Mouse (Mus musculus): ENCODE results near the gene Fndc8. TPM values are rescaled to one million over a fixed set of nuclear protein-coding genes. Genes with fewer than 3 reads are reported as not detected.

The Fndc8 gene
- 0.82 and 1.1 TPM in 2 replicates for polyA plus RNA-seq (2014; fragmentation: Nextera tagmentation; extraction: Ambion mirVana)

DNA sequence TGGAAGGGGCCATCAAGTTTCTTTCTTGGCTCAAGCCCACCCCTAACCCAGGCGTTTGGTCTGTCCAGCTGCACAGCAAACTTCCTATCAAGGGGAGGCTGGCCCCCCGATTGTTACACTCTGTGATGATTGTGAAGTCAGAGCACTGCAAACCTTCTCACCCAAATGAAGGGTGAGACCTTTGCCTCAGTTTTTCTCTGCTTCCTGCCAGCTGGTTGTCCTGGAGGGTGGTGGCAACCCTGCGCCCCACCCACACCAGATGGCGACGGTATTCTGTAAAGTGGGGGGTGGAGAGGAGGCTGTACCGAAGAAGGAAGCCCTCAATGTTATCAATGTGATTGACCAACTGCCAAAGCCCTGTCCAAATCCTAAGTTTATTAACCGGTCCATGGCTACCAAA is at the start of gene Fndc8:
Gene Fndc8, plus strand, starts transcription at position 189 of the 400 bp plus-strand sequence.
- H3K4me3 ChIP-seq (ENCODE audit: low read depth, low read length): no peak within 1 kb of the TSS
- no peak within 1 kb of the TSS for H3K9ac ChIP-seq (replicated peaks; ENCODE audit: low read depth, low read length)
- peaks cover 10% of the 10 kb centered on the region; the same call in 1 of the 2 replicates for H3K4me1 ChIP-seq (ENCODE audit: control insufficient read depth, insufficient read depth, low read length)
- H3K9me3 ChIP-seq (ENCODE audit: control insufficient read depth, low read length): no peaks in the 10 kb centered on the region
- H3K27ac ChIP-seq (ENCODE audit: low read depth, low read length): no peak within 1 kb of the TSS
- no peak for ATAC-seq (ENCODE audit: low read depth)
- no peaks in the 10 kb centered on the region for H3K27me3 ChIP-seq (ENCODE audit: control insufficient read depth, insufficient read depth, low read length)
- WGBS: 55% methylated on average over 7 of the region's 7 CpGs
- H3K4me2 ChIP-seq (ENCODE audit: low read depth, low read length): no peak within 1 kb of the TSS
- no peaks in the 10 kb centered on the region for H3K36me3 ChIP-seq (ENCODE audit: control insufficient read depth, insufficient read depth, low read length)

DNA sequence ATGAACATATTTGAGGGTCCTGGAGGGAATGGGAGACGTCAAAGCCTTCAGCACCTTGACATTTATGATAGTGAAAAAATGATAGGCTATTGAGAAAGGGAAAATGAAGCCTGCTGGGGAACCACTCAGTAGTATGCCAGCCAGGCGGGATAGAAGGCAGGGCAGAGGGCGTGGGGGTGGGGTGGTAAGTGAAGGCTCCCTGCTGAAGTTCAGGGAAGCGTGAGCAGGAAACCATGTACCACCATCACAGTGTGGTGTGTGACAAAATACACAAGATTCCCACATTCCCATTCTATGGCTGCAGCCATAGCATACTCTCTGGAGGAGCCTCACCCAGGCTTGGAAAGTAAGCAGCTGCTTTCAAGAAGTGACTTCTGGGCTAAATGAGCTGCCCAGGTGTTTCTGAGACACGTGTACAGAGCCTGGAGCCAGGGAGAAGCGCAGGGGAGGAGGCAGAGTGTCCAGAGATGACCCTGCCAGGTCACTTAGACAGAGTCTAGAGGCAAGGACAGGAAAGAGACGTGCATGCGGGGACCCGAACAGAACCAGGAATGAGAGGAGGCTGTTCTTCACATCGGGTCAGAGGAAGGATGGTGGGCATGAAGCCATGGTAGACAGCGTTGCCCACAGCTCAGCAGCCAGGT is 47.0 kb upstream of the Fndc8 start:
- H3K36me3 ChIP-seq (ENCODE audit: control insufficient read depth, insufficient read depth, low read length): no peaks in the 10 kb centered on the region
- no peaks in the 10 kb centered on the region for H3K27me3 ChIP-seq (ENCODE audit: control insufficient read depth, insufficient read depth, low read length)
- H3K9me3 ChIP-seq (ENCODE audit: control insufficient read depth, low read length): no peaks in the 10 kb centered on the region
- H3K4me2 ChIP-seq (ENCODE audit: low read depth, low read length): no peak overlapping the region
- peaks cover 12% of the 10 kb centered on the region; the same call in 1 of the 2 replicates for H3K4me1 ChIP-seq (ENCODE audit: control insufficient read depth, insufficient read depth, low read length)
- 66% methylated on average over 11 of the region's 11 CpGs for WGBS
- ATAC-seq (ENCODE audit: low read depth): no peak
- no peak overlapping the region for H3K27ac ChIP-seq (ENCODE audit: low read depth, low read length)
- no peak overlapping the region for H3K4me3 ChIP-seq (ENCODE audit: low read depth, low read length)
- no peak overlapping the region for H3K9ac ChIP-seq (replicated peaks; ENCODE audit: low read depth, low read length)

DNA sequence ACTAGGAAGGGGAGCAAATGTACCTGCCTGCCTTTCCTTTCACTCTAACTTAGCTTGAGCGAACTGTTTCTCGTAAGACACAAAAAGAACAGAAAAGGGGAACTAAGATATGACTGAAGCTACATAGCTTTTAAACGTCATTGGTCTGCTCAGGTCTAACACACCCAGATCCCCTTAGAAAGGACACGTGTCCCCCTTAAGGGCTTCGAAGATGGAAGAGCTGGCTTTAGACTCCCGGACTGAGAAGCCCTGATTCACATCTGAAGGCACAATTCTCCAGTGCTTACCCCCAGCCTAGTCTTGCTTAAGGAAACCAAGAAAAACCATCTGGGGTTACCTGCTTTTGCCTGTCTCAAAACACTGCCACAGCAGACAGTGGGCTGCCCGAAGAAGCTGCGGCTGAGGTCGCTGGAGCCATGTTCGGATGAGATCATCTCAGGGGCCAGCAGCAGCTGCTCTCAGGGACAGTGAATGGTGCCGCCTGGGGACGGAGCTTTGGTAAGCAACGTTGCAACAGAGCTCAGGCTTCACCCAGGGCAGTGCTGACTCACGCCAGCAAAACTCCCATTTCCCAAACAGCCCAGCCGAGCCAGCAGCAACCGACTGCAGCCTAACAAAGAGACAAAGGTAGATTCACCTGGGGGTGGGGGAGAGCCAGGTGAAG is 46.4 kb upstream of the Fndc8 start:
- no peak for ATAC-seq (ENCODE audit: low read depth)
- no peak overlapping the region for H3K9ac ChIP-seq (replicated peaks; ENCODE audit: low read depth, low read length)
- no peaks in the 10 kb centered on the region for H3K9me3 ChIP-seq (ENCODE audit: control insufficient read depth, low read length)
- no peak overlapping the region for H3K4me3 ChIP-seq (ENCODE audit: low read depth, low read length)
- peaks cover 18% of the 10 kb centered on the region; the same call in 1 of the 2 replicates for H3K4me1 ChIP-seq (ENCODE audit: control insufficient read depth, insufficient read depth, low read length)
- WGBS: 28% methylated on average over 16 of the region's 16 CpGs
- H3K27me3 ChIP-seq (ENCODE audit: control insufficient read depth, insufficient read depth, low read length): no peaks in the 10 kb centered on the region
- H3K4me2 ChIP-seq (ENCODE audit: low read depth, low read length): peak overlapping the region; percentile 29; the same call in 1 of the 2 replicates
- H3K27ac ChIP-seq (ENCODE audit: low read depth, low read length): no peak overlapping the region
- no peaks in the 10 kb centered on the region for H3K36me3 ChIP-seq (ENCODE audit: control insufficient read depth, insufficient read depth, low read length)

DNA sequence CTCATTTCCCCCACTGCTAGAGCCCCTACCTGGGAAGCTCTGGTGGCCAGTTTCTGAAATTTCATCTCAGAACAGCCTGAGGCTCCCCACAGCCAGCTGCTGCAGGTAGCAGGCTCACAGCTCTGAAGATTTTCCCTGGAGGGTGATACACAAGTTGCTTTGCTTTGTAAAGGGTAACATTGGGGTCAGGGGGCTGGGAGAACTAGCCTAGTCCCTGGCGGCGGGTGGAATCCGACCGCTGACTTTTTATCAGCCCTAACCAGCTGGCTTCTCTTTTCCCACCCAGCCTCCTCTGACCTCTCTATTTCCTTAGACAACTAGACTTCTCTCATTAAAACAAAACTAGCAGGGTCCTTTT is 45.9 kb upstream of the Fndc8 start:
- H3K4me1 ChIP-seq (ENCODE audit: control insufficient read depth, insufficient read depth, low read length): peaks cover 18% of the 10 kb centered on the region; the same call in 1 of the 2 replicates
- H3K27me3 ChIP-seq (ENCODE audit: control insufficient read depth, insufficient read depth, low read length): no peaks in the 10 kb centered on the region
- H3K27ac ChIP-seq (ENCODE audit: low read depth, low read length): no peak overlapping the region
- H3K9me3 ChIP-seq (ENCODE audit: control insufficient read depth, low read length): no peaks in the 10 kb centered on the region
- no peak overlapping the region for H3K9ac ChIP-seq (replicated peaks; ENCODE audit: low read depth, low read length)
- H3K4me3 ChIP-seq (ENCODE audit: low read depth, low read length): no peak overlapping the region
- 11% methylated on average over 4 of the region's 4 CpGs for WGBS
- H3K4me2 ChIP-seq (ENCODE audit: low read depth, low read length): peak overlapping the region; percentile 29; the same call in 1 of the 2 replicates
- no peak for ATAC-seq (ENCODE audit: low read depth)
- H3K36me3 ChIP-seq (ENCODE audit: control insufficient read depth, insufficient read depth, low read length): no peaks in the 10 kb centered on the region

DNA sequence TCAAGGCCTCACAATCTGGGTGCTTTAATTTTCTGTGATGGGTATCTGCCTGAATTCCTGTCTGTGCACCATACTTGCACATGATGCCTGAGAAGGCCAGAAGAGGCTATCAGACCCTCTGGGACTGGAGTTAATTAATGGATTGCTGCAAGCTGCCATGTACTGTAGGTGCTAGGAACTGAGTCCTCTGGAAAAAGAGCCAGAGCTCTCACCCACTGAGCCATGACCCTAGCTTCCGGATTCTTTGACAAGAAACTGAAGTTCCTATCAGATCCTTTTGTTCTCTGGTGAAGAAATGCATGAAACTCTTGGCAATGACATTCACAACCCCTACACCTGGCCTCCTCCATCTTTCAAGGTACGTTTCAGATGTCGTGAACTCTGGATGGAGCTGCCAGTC is 45.0 kb upstream of the Fndc8 start:
- no peaks in the 10 kb centered on the region for H3K9me3 ChIP-seq (ENCODE audit: control insufficient read depth, low read length)
- WGBS: 80% methylated on average over 3 of the region's 3 CpGs
- H3K9ac ChIP-seq (replicated peaks; ENCODE audit: low read depth, low read length): no peak overlapping the region
- no peak for ATAC-seq (ENCODE audit: low read depth)
- peaks cover 18% of the 10 kb centered on the region; the same call in 1 of the 2 replicates for H3K4me1 ChIP-seq (ENCODE audit: control insufficient read depth, insufficient read depth, low read length)
- no peak overlapping the region for H3K27ac ChIP-seq (ENCODE audit: low read depth, low read length)
- no peaks in the 10 kb centered on the region for H3K27me3 ChIP-seq (ENCODE audit: control insufficient read depth, insufficient read depth, low read length)
- H3K4me3 ChIP-seq (ENCODE audit: low read depth, low read length): no peak overlapping the region
- no peaks in the 10 kb centered on the region for H3K36me3 ChIP-seq (ENCODE audit: control insufficient read depth, insufficient read depth, low read length)
- H3K4me2 ChIP-seq (ENCODE audit: low read depth, low read length): no peak overlapping the region

DNA sequence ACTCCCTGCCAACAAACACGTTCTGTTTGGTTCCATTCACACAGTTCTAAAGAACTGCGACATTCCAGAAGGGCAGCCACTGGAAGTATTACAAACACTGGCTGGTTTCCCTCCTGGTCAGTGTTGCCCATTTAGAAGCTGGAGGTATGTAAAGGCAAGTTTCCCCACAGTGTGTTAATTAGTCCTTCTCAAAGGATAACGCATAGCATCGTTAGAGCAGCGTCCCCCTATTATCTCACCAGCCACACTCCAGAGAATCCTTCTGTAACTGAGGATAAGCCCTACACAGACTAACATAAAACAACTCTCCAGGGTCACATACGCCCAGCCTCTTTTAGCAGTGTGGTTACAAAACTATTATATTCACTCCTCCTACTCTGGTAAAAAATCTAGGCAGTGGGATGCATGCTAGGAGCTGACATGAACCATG is 44.3 kb upstream of the Fndc8 start:
- Histone ChIP-seq H3K4me1 (ENCODE audit: control insufficient read depth, insufficient read depth, low read length) (peaks cover 18% of the 10 kb centered on the region; the same call in 1 of the 2 replicates), H3K27me3 (ENCODE audit: control insufficient read depth, insufficient read depth, low read length) (no peaks in the 10 kb centered on the region)
- 30% methylated on average over 6 of the region's 6 CpGs for WGBS

DNA sequence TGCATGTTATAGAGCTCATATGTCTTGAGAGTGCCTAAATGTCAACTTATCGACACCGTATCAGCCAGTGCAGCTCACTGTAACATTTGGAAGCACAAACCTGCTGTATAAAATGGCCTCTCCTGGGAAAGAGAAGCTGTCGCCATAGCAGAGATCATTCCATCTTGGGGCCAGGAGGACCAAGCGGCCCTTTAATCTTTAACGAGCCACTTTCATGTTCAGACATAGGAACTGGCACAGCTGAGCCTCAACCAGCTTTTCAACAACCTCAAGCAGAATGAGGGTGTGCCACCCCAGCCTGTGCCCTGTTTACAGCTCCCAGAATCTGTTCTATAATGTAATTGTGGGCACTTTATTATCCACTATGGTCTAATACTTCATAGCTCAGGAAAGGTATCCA is 41.7 kb upstream of the Fndc8 start:
- Histone ChIP-seq H3K27me3 (ENCODE audit: control insufficient read depth, insufficient read depth, low read length) (no peaks in the 10 kb centered on the region), H3K4me3 (ENCODE audit: low read depth, low read length) (no peak overlapping the region), H3K27ac (ENCODE audit: low read depth, low read length) (no peak overlapping the region; the same call in 1 of the 2 replicates), H3K9ac (replicated peaks; ENCODE audit: low read depth, low read length) (no peak overlapping the region), H3K4me2 (ENCODE audit: low read depth, low read length) (no peak overlapping the region), H3K9me3 (ENCODE audit: control insufficient read depth, low read length) (no peaks in the 10 kb centered on the region), H3K4me1 (ENCODE audit: control insufficient read depth, insufficient read depth, low read length) (peaks cover 16% of the 10 kb centered on the region; the same call in 1 of the 2 replicates), H3K36me3 (ENCODE audit: control insufficient read depth, insufficient read depth, low read length) (no peaks in the 10 kb centered on the region)
- ATAC-seq (ENCODE audit: low read depth): no peak
- WGBS: 35% methylated on average over 5 of the region's 5 CpGs

More for the DNA sequence above, 44.3 kb upstream of the Fndc8 start:
- H3K27ac ChIP-seq (ENCODE audit: low read depth, low read length): no peak overlapping the region
- no peak overlapping the region for H3K9ac ChIP-seq (replicated peaks; ENCODE audit: low read depth, low read length)
- no peaks in the 10 kb centered on the region for H3K36me3 ChIP-seq (ENCODE audit: control insufficient read depth, insufficient read depth, low read length)
- H3K4me2 ChIP-seq (ENCODE audit: low read depth, low read length): no peak overlapping the region
- no peak overlapping the region for H3K4me3 ChIP-seq (ENCODE audit: low read depth, low read length)
- no peak for ATAC-seq (ENCODE audit: low read depth)
- H3K9me3 ChIP-seq (ENCODE audit: control insufficient read depth, low read length): no peaks in the 10 kb centered on the region

DNA sequence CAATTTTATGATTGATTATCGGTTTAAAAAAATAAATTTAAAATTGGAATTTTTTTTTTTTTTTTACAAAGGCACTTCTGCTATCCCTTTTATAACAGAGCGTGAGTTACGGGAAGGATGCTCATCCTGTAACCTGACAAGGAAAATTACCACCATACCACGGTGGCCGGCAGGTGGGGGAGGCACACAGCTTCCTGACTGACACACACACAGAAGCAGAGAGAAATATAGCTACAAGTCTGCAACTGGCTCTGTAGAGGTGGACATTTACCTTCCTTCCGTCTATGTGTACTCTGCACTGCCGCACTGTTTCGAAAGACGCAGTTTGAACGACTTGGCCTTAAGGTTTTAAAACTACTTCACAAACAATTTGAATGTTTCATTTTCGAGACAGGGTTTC is 39.8 kb upstream of the Fndc8 start:
- Histone ChIP-seq H3K9me3 (ENCODE audit: control insufficient read depth, low read length) (no peaks in the 10 kb centered on the region), H3K4me2 (ENCODE audit: low read depth, low read length) (no peak overlapping the region), H3K27me3 (ENCODE audit: control insufficient read depth, insufficient read depth, low read length) (no peaks in the 10 kb centered on the region), H3K36me3 (ENCODE audit: control insufficient read depth, insufficient read depth, low read length) (no peaks in the 10 kb centered on the region), H3K9ac (replicated peaks; ENCODE audit: low read depth, low read length) (no peak overlapping the region), H3K4me1 (ENCODE audit: control insufficient read depth, insufficient read depth, low read length) (peaks cover 12% of the 10 kb centered on the region; the same call in 1 of the 2 replicates), H3K4me3 (ENCODE audit: low read depth, low read length) (no peak overlapping the region), H3K27ac (ENCODE audit: low read depth, low read length) (no peak overlapping the region)
- ATAC-seq (ENCODE audit: low read depth): no peak
- WGBS: 79% methylated on average over 11 of the region's 11 CpGs

DNA sequence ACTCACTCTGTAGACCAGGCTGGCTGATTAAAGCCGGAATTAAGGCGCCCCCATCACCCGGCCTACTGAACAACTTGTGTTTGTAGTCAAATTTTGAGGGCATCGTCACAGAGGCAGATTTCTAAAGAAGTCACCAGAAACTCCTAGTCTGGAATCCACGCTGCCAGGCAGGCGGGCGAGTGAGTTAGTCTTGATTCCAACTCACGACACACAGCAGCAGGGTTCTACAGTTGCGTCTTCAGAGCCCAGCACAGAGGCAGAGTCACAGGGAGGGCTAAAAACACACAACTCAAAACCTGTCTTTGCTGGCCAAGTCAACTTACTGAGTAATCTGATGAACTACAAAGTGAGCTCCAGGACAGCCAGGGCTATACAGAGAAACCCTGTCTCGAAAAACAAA is 39.4 kb upstream of the Fndc8 start:
- whole genome bisulfite sequencing: 84% methylated on average over 10 of the region's 10 CpGs
- H3K4me3 ChIP-seq (ENCODE audit: low read depth, low read length): no peak overlapping the region
- H3K27me3 ChIP-seq (ENCODE audit: control insufficient read depth, insufficient read depth, low read length): no peaks in the 10 kb centered on the region
- no peak overlapping the region for H3K9ac ChIP-seq (replicated peaks; ENCODE audit: low read depth, low read length)
- no peaks in the 10 kb centered on the region for H3K9me3 ChIP-seq (ENCODE audit: control insufficient read depth, low read length)
- peaks cover 12% of the 10 kb centered on the region; the same call in 1 of the 2 replicates for H3K4me1 ChIP-seq (ENCODE audit: control insufficient read depth, insufficient read depth, low read length)
- ATAC-seq (ENCODE audit: low read depth): no peak
- no peaks in the 10 kb centered on the region for H3K36me3 ChIP-seq (ENCODE audit: control insufficient read depth, insufficient read depth, low read length)
- H3K4me2 ChIP-seq (ENCODE audit: low read depth, low read length): no peak overlapping the region
- H3K27ac ChIP-seq (ENCODE audit: low read depth, low read length): no peak overlapping the region
